Mouse (Mus musculus) urinary bladder, postnatal 25 days (tissue): ENCODE measurements at regions not wholly inside any gene's neighbourhood (a gene's known extent, or its start where the extent isn't known, plus 50 kb on each side); places are given as distances from the start of the nearest gene placed in this dataset.
"Not testable (repeated sequence)": the region's sequence is repeated elsewhere in the genome, so short reads cannot be mapped to it uniquely, and the experiment has no call there.

ENCODE experiments used
- DNase-seq: peaks from one replicate; pipeline ENCODE4 v3.0.0; 2022; ENCODE audit warnings: low spot score

GRCm38 (mm10) chr17:50346451-50347192 lies 53.2 kb upstream of the Dazl start:
- no peak for DNase-seq

- not testable (repeated sequence) for DNase-seq
Observed at GRCm38 (mm10) chr17:50353818-50354217, 60.4 kb upstream of the Dazl start.

- no peak for DNase-seq
Observed at GRCm38 (mm10) chr17:50354357-50354756, 60.9 kb upstream of the Dazl start.

GRCm38 (mm10) chr17:50361657-50362233 lies 68.3 kb upstream of the Dazl start:
- no peak for DNase-seq

- DNase-seq, result no peak
Observed at GRCm38 (mm10) chr17:50365396-50365795, 72.0 kb upstream of the Dazl start.

GRCm38 (mm10) chr17:50366181-50366580 lies 72.7 kb upstream of the Dazl start:
- DNase-seq, result no peak

- no peak for DNase-seq
Observed at GRCm38 (mm10) chr17:50369216-50369875, 75.9 kb upstream of the Dazl start.

GRCm38 (mm10) chr17:50370484-50370883 lies 77.0 kb upstream of the Dazl start:
- no peak for DNase-seq

- no peak for DNase-seq
Observed at GRCm38 (mm10) chr17:50373496-50374141, 80.2 kb upstream of the Dazl start.

- DNase-seq, result no peak
Observed at GRCm38 (mm10) chr17:50375465-50375864, 82.0 kb upstream of the Dazl start.

- DNase-seq, result no peak
Observed at GRCm38 (mm10) chr17:50376708-50377107, 83.3 kb upstream of the Dazl start.

GRCm38 (mm10) chr17:50378141-50378727 lies 84.8 kb upstream of the Dazl start:
- no peak for DNase-seq

- DNase-seq, result no peak
Observed at GRCm38 (mm10) chr17:50388715-50389710, 95.6 kb upstream of the Dazl start.

- no peak for DNase-seq
Observed at GRCm38 (mm10) chr17:50390151-50390550, 96.7 kb upstream of the Dazl start.

GRCm38 (mm10) chr17:50391207-50391606 lies 97.8 kb upstream of the Dazl start:
- no peak for DNase-seq

GRCm38 (mm10) chr17:50391996-50392395 lies 98.6 kb upstream of the Dazl start:
- no peak for DNase-seq

- no peak for DNase-seq
Observed at GRCm38 (mm10) chr17:50392428-50392827, 99.0 kb upstream of the Dazl start.

- no peak for DNase-seq
Observed at GRCm38 (mm10) chr17:50392966-50393365, 99.5 kb upstream of the Dazl start.

- DNase-seq, result no peak
Observed at GRCm38 (mm10) chr17:50393698-50394097, 100.3 kb upstream of the Dazl start.

- no peak for DNase-seq
Observed at GRCm38 (mm10) chr17:50394801-50395200, 101.4 kb upstream of the Dazl start.

GRCm38 (mm10) chr17:50395669-50396068 lies 102.2 kb upstream of the Dazl start:
- DNase-seq, result no peak
